Mouse (Mus musculus) granulocyte monocyte progenitor cell, adult 5-6 weeks (primary cell): ENCODE measurements at regions not wholly inside any gene's neighbourhood (a gene's known extent, or its start where the extent isn't known, plus 50 kb on each side); places are given as distances from the start of the nearest gene placed in this dataset.

Source experiments
- ATAC-seq: replicated peaks from 2 replicates; pipeline ENCODE4 v1.8.0; 2016; ENCODE audit warnings: mild to moderate bottlenecking, moderate TSS enrichment, inconsistent platforms; ENCODE audit not compliant: poor library complexity, severe bottlenecking

GRCm38 (mm10) chr2:43404163-43404967 is 150.8 kb upstream of the Kynu start:
- ATAC-seq: no peak

- ATAC-seq: no peak
These were observed 117.9 kb upstream of the Kynu start for GRCm38 (mm10) chr2:43437251-43437650.

GRCm38 (mm10) chr2:43455158-43455873 is 99.8 kb upstream of the Kynu start:
- no peak for ATAC-seq

GRCm38 (mm10) chr2:43469161-43469560 is 86.0 kb upstream of the Kynu start:
- ATAC-seq: no peak

GRCm38 (mm10) chr2:43469893-43470292 is 85.2 kb upstream of the Kynu start:
- no peak for ATAC-seq

- ATAC-seq: no peak
These were observed 76.6 kb upstream of the Kynu start for GRCm38 (mm10) chr2:43478494-43478893.

- no peak for ATAC-seq
These were observed 75.3 kb upstream of the Kynu start for GRCm38 (mm10) chr2:43479871-43480270.
